Mouse (Mus musculus) left cerebral cortex, postnatal 14 days (tissue): ENCODE measurements at regions not wholly inside any gene's neighbourhood (a gene's known extent, or its start where the extent isn't known, plus 50 kb on each side); places are given as distances from the start of the nearest gene placed in this dataset.

Source experiments
- DNase-seq, 2 experiments: peaks; one replicate each; pipeline ENCODE4 v3.0.0; 2021 to 2022; ENCODE audit warnings: low spot score in 2 of 2, mixed read lengths in 1 of 2
- intact Hi-C: fragments of 180-260 bp; cut with DNase I; formaldehyde crosslinking; loops from one replicate; pipeline ENCODE4 v1.15.1; 2025

GRCm38 (mm10) chr15:24161974-24162373, 1251.6 kb downstream of the Basp1 start:
- no peak for DNase-seq
- intact Hi-C loops, result no loop called here

- intact Hi-C loops, result no loop called here
- DNase-seq, result no peak
Measured at GRCm38 (mm10) chr15:24157700-24158350, 1255.7 kb downstream of the Basp1 start.

- intact Hi-C loops, result no loop called here
- DNase-seq, result no peak
Measured at GRCm38 (mm10) chr15:24154291-24154690, 1259.3 kb downstream of the Basp1 start.

GRCm38 (mm10) chr15:24124241-24124640, 1289.3 kb downstream of the Basp1 start:
- no peak for DNase-seq

GRCm38 (mm10) chr15:24086267-24086666, 1327.3 kb downstream of the Basp1 start:
- intact Hi-C loops, result no loop called here
- DNase-seq, result no peak

More at GRCm38 (mm10) chr15:24124241-24124640, 1289.3 kb downstream of the Basp1 start:
- intact Hi-C loops, result no loop called here

- DNase-seq, result no peak
- intact Hi-C loops, result no loop called here
Measured at GRCm38 (mm10) chr15:24053197-24053596, 1360.4 kb downstream of the Basp1 start.

- no peak for DNase-seq
- intact Hi-C loops, result no loop called here
Measured at GRCm38 (mm10) chr15:24040847-24041246, 1372.7 kb downstream of the Basp1 start.

- DNase-seq, result peak; percentile 12 to 21
- intact Hi-C loops, result no loop called here
Measured at GRCm38 (mm10) chr15:24039174-24039573, 1374.4 kb downstream of the Basp1 start.

GRCm38 (mm10) chr15:24022137-24022536, 1391.4 kb downstream of the Basp1 start:
- intact Hi-C loops, result no loop called here
- DNase-seq, result no peak

GRCm38 (mm10) chr15:24004711-24005110, 1408.9 kb downstream of the Basp1 start:
- peak in 1 of 2 experiments; percentile 1 for DNase-seq
- intact Hi-C loops, result no loop called here

GRCm38 (mm10) chr15:23979506-23979905, 1430.7 kb downstream of the Cdh18 start:
- no peak for DNase-seq
- intact Hi-C loops, result no loop called here
